Mouse (Mus musculus) thymus, adult 2 months (tissue): Measurements from ENCODE around the gene Trim2. TPM values are rescaled to one million over a fixed set of nuclear protein-coding genes. Genes with fewer than 3 reads are reported as not detected.

ENCODE experiments used
- DNase-seq: peaks from one replicate; pipeline ENCODE4 v3.0.0; 2021
- H3K27ac ChIP-seq: fragments of 200-500 bp; 2 replicates; pipeline ENCODE4 v1.5.1; 2012; ENCODE audit warnings: low read length, control low read depth; ENCODE audit not compliant: control insufficient read depth, insufficient read depth
- H3K27me3 ChIP-seq: fragments of 200-500 bp; 2 replicates; pipeline ENCODE4 v1.6.1; 2012; ENCODE audit warnings: mild to moderate bottlenecking, low read length, moderate library complexity, mixed read lengths; ENCODE audit not compliant: control insufficient read depth, insufficient read depth
- H3K36me3 ChIP-seq: fragments of 200-500 bp; 2 replicates; pipeline ENCODE4 v1.6.1; 2012; ENCODE audit warnings: mild to moderate bottlenecking, low read length, moderate library complexity; ENCODE audit not compliant: control insufficient read depth, insufficient read depth
- H3K4me1 ChIP-seq: fragments of 200-500 bp; replicated peaks from 2 replicates; pipeline ENCODE4 v1.6.1; 2012; ENCODE audit warnings: low read length; ENCODE audit not compliant: control insufficient read depth, insufficient read depth
- H3K4me3 ChIP-seq: fragments of 200-500 bp; 2 replicates; pipeline ENCODE4 v1.5.1; 2012; ENCODE audit warnings: mild to moderate bottlenecking, low read length, control low read depth, moderate library complexity; ENCODE audit not compliant: control insufficient read depth, insufficient read depth
- CTCF ChIP-seq: fragments of 200-500 bp; IDR thresholded peaks from 2 replicates; pipeline ENCODE4 v1.5.1; 2012; ENCODE audit warnings: mild to moderate bottlenecking, control low read depth, low read length, moderate library complexity, borderline replicate concordance; ENCODE audit not compliant: control insufficient read depth, poor library complexity, insufficient read depth; ENCODE audit errors: extremely low read depth
- POLR2A ChIP-seq: fragments of 200-500 bp; IDR thresholded peaks from 2 replicates; pipeline ENCODE4 v1.6.1; 2012; ENCODE audit warnings: mild to moderate bottlenecking, low read length, control low read depth, moderate library complexity; ENCODE audit not compliant: control insufficient read depth, poor library complexity, insufficient read depth; ENCODE audit errors: extremely low read depth
- WGBS: fragments of 180-500 bp; shearing (Covaris S2); methylation state at CpG from one replicate; pipeline ENCODE4 v1.1.7; 2018; 5-methylcytosine and 5-hydroxymethylcytosine counted together
- polyA plus RNA-seq: library from polyadenylated mRNA; depleted of rRNA; stranded (reverse); fragments of >200 nt; gene quantifications from 2 replicates; pipeline ENCODE4 v1.2.3, GENCODE M21; 2012

Trim2 gene
- polyA plus RNA-seq, 1 experiment, result 4.2 TPM

DNA sequence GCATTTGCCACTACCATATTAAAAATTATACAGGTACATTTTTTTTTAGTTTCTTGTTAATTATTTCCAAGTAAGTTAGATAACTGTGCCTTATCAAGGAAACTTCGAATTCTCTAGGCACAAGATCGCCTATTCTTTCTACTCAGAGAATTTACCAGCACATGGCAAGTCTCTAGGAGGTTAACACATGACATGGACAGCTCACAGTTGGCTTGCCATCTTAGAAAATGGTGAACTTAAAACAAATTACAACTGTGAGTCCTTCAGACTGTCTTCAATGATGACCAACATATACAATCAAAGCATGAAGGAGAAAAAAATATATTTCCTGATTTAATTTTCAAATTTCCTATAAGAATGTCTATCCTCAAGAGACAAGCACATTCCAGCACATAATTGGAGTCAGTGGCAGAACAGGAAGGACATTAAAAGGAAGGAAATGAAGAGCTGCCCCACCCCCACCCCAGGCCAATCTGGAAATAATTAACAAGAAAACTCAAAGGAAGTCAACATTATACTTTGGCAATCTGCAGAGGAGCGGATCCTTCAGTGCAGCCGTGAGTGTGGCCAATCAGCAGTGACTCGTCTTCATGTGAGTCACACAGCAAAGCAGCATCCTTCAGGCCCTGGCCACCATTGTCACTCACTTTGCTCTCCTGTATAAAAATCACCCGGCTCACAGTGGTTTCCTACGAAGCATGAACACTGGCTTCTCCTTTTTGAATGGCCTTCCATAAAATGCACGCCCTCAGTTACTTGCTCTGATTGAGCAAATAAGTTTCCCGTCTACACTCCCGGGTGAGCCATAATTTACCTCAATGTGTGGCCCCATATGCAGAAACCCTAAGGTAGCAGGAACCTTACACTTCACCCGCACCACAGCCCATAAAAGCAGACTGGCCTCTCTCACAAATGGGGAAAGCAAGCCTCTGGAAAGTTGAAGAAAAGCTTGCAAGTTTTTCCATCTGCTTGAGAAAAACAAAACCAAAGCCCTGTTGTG is 177.5 kb downstream of the Trim2 start:
- TF ChIP-seq POLR2A (no peak), CTCF (no peak)
- no peak for DNase-seq
- Histone ChIP-seq H3K36me3 (no peaks in the 10 kb centered on the region), H3K4me1 (0 out of 2 replicates have a peak, but pooled peaks cover 2% of the 10 kb centered on the region), H3K27me3 (no peaks in the 10 kb centered on the region), H3K27ac (no peak overlapping the region), H3K4me3 (no peak overlapping the region)
- WGBS, result 84% methylated on average over 11 of the region's 11 CpGs

- DNase-seq, result no peak
- 0 out of 2 replicates have a peak, but pooled peaks cover 2% of the 10 kb centered on the region for H3K4me1 ChIP-seq
- TF ChIP-seq CTCF (no peak), POLR2A (no peak)
- no peak overlapping the region for H3K4me3 ChIP-seq
- H3K27ac ChIP-seq, result no peak overlapping the region
- no peaks in the 10 kb centered on the region for H3K27me3 ChIP-seq
- no peaks in the 10 kb centered on the region for H3K36me3 ChIP-seq
- 88% methylated on average over 2 of the region's 2 CpGs for WGBS
Observed at GRCm38 (mm10) chr3:84127431-84127830, 179.2 kb downstream of the Trim2 start.

DNA sequence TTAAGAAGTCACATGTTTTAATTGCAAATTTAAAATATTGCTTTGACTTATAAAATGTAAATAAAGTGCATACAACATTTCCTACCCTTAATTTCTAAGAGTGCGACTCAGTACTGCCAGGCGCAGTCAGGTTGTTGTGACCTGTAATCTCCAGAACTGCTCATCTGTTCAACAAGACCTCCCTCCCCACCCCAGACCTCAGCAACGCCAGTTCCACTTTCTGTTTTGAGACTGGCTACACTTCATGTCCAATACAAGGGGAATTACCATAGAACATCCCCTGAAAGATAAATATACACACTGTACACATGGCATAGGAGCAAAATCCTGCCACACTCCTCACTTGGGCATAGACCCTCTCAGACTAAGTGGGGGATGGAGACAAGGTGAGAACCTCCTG is 180.0 kb downstream of the Trim2 start:
- no peaks in the 10 kb centered on the region for H3K27me3 ChIP-seq
- 0 out of 2 replicates have a peak, but pooled peaks cover 2% of the 10 kb centered on the region for H3K4me1 ChIP-seq
- DNase-seq, result no peak
- H3K4me3 ChIP-seq, result no peak overlapping the region
- H3K27ac ChIP-seq, result no peak overlapping the region
- 79% methylated on average over 3 of the region's 3 CpGs for WGBS
- no peak for TF ChIP-seq CTCF
- no peak for TF ChIP-seq POLR2A
- no peaks in the 10 kb centered on the region for H3K36me3 ChIP-seq

DNA sequence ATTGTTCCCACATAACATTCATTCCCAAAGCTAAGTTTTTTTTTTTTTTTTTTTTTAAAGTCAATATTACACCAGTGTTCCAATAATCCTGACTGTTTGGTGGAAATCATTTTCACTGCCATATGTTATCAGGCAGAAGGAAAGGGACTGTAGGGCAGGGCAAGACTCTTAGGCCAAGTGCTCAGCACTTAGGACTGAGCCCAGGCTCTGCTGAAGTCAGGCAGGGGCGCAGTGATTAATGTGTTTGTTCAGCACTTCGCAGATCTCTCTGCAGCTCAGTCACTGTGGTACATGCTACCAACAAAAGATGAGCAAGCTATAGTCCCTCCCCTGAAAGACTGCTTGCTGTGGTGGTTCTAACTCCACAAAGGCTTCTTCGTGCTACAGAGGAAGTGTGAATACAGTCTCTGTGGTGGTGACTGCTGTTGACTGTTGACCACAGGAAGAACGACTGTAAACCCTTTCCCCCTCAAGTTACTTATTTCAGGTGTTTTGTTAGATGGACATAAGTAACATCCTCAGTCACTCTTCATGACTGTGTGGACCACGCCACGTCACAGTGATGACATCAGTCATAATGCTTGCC is 180.9 kb downstream of the Trim2 start:
- no peaks in the 10 kb centered on the region for H3K27me3 ChIP-seq
- no peaks in the 10 kb centered on the region for H3K36me3 ChIP-seq
- no peak for DNase-seq
- no peak overlapping the region for H3K27ac ChIP-seq
- whole genome bisulfite sequencing, result 24% methylated on average over 6 of the region's 6 CpGs
- TF ChIP-seq POLR2A (no peak), CTCF (no peak)
- H3K4me1 ChIP-seq, result 0 out of 2 replicates have a peak, but pooled peaks cover 2% of the 10 kb centered on the region
- no peak overlapping the region for H3K4me3 ChIP-seq

DNA sequence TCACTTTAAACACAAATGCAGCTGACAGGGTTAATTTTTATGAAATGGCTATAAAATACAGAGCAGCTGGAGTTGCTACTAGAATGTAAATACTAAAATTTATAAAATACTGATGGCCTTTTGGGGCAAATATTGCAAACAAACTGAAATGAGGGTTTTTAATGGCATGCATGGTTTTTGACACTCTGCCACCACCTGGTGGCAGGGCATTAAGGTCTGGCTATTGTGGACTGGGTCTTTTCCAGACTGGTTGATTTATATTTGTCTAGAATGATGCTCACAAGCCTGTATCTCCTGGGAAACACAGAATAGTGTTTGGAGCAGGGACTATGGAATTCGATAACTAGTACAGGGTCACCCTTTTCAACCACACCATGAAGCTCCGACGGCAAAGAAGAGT is 183.2 kb downstream of the Trim2 start:
- no peak overlapping the region for H3K27ac ChIP-seq
- no peak for TF ChIP-seq POLR2A
- no peak for TF ChIP-seq CTCF
- WGBS, result 92% methylated on average over 3 of the region's 3 CpGs
- H3K36me3 ChIP-seq, result no peaks in the 10 kb centered on the region
- no peaks in the 10 kb centered on the region for H3K27me3 ChIP-seq
- H3K4me3 ChIP-seq, result no peak overlapping the region
- DNase-seq, result peak; percentile 38
- 0 out of 2 replicates have a peak, but pooled peaks cover 2% of the 10 kb centered on the region for H3K4me1 ChIP-seq

DNA sequence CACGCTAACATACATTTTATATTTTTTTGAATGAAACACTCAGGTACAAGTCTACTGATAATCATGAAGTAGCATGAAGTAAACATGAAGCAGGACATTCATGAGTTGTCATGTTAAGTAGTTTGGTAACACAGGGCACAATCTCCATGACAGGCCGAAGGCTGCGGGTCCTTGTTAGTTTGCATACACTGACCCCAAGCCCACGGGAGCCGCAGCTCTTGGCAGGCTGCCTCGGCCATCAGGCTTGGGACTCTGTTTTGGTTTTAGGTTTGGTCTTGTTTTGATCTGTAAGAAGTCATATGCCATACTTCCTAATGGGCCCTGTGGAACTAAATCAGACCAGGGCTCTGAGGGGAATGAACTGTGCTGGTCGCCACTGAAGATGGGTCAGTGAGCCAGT is 188.0 kb downstream of the Trim2 start:
- H3K27me3 ChIP-seq, result no peaks in the 10 kb centered on the region
- H3K4me1 ChIP-seq, result no peaks in the 10 kb centered on the region
- 98% methylated on average over 7 of the region's 7 CpGs for WGBS
- TF ChIP-seq POLR2A, result no peak
- TF ChIP-seq CTCF, result no peak
- H3K27ac ChIP-seq, result no peak overlapping the region
- no peak for DNase-seq
- H3K36me3 ChIP-seq, result no peaks in the 10 kb centered on the region
- no peak overlapping the region for H3K4me3 ChIP-seq
